Mouse (Mus musculus): ENCODE measurements at regions not wholly inside any gene's neighbourhood (a gene's known extent, or its start where the extent isn't known, plus 50 kb on each side); places are given as distances from the start of the nearest gene placed in this dataset.

GRCm38 (mm10) chr3:101163991-101164434, 53.9 kb upstream of the Ptgfrn start:
- no peak for TF ChIP-seq CTCF (IDR thresholded peaks at IDR 0.05; ENCODE audit: borderline replicate concordance, insufficient read depth, low read length)
- no peak for TF ChIP-seq POLR2A (IDR thresholded peaks at IDR 0.05; ENCODE audit: low read depth, low read length)
